Comparison of ENCODE assay signal across 8 mouse cellular contexts in the genomic region with DNA sequence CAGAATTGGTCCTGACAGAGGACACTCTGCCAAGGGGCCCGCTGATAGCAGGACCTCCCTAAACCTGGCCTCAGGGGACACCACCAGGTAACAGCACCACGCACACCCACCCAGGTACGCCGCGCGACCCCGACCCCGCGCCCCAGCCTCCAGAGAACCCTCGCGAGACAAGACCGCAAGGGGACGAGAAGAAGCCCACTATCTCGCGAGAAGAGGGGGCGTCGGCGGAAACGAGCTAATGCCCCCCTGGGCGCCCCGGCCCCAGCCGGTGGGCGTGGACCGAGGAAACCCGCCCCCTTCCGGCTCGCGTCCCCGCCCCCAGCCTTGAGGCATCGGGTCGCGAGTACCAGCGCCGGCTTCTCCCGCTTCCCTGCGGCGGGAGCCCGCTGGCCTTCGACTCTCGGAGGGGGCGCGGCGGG. TPM values are rescaled to one million over a fixed set of nuclear protein-coding genes. Genes with fewer than 3 reads are reported as not detected.
DNase-seq lines count a peak whose midpoint lies in the region; ATAC-seq and TF ChIP-seq lines count a peak whose summit lies in the region.

TSS of gene Casc4 (plus strand) at position 339 of the 419 bp plus-strand sequence.

- H3K4me1 ChIP-seq in bone marrow, adult 2 months (ENCODE audit: control insufficient read depth, insufficient read depth, low read length): no peaks in the 10 kb centered on the region; the same call in 1 of the 2 replicates
- peaks cover 15% of the 10 kb centered on the region for H3K4me1 ChIP-seq in embryonic facial prominence, embryonic 15.5 days
- peaks cover 5% of the 10 kb centered on the region for H3K4me1 ChIP-seq in heart, embryonic 12.5 days (replicated peaks)
- peaks cover 7% of the 10 kb centered on the region; the same call in 1 of the 2 replicates for H3K4me1 ChIP-seq in kidney, embryonic 16.5 days (ENCODE audit: insufficient read depth, low read length)
- H3K4me1 ChIP-seq in liver, adult 2 months (ENCODE audit: control insufficient read depth, insufficient read depth, low read length): peaks cover 13% of the 10 kb centered on the region

- no peaks in the 10 kb centered on the region for H3K9me3 ChIP-seq in embryonic facial prominence, embryonic 15.5 days (replicated peaks)
- no peaks in the 10 kb centered on the region for H3K9me3 ChIP-seq in heart, embryonic 12.5 days (replicated peaks)
- H3K9me3 ChIP-seq in kidney, embryonic 16.5 days (ENCODE audit: low read length): no peaks in the 10 kb centered on the region

- H3K36me3 ChIP-seq in embryonic facial prominence, embryonic 15.5 days: no peaks in the 10 kb centered on the region
- H3K36me3 ChIP-seq in heart, embryonic 12.5 days: peaks cover 4% of the 10 kb centered on the region; the same call in 1 of the 2 replicates
- H3K36me3 ChIP-seq in kidney, embryonic 16.5 days (ENCODE audit: insufficient read depth, low read length): no peaks in the 10 kb centered on the region
- H3K36me3 ChIP-seq in liver, adult 2 months (ENCODE audit: control insufficient read depth, insufficient read depth, low read length): no peaks in the 10 kb centered on the region
- no peaks in the 10 kb centered on the region for H3K36me3 ChIP-seq in splenic B cell, adult 2 months (ENCODE audit: control insufficient read depth, insufficient read depth, low read length, poor library complexity, severe bottlenecking)

- ATAC-seq in embryonic facial prominence, embryonic 15.5 days (ENCODE audit: insufficient number of reproducible peaks, low FRiP score, low TSS enrichment, low read depth): peak; percentile 97
- peak; percentile 96 for ATAC-seq in heart, embryonic 12.5 days (ENCODE audit: insufficient number of reproducible peaks, low FRiP score)
- ATAC-seq in kidney, embryonic 16.5 days (ENCODE audit: low FRiP score, low TSS enrichment): peak; percentile 98

- H3K4me3 ChIP-seq in bone marrow, adult 2 months (replicated peaks; ENCODE audit: control insufficient read depth, low read depth, low read length): peak within 1 kb of the TSS; percentile 82
- peak within 1 kb of the TSS; percentile 74 for H3K4me3 ChIP-seq in embryonic facial prominence, embryonic 15.5 days (replicated peaks)
- H3K4me3 ChIP-seq in heart, embryonic 12.5 days: peak within 1 kb of the TSS; percentile 64
- peak within 1 kb of the TSS; percentile 89 for H3K4me3 ChIP-seq in kidney, embryonic 16.5 days (ENCODE audit: low read length)
- H3K4me3 ChIP-seq in liver, adult 2 months (ENCODE audit: insufficient read depth, low read depth, low read length): peak within 1 kb of the TSS; percentile 87

- no peaks in the 10 kb centered on the region for H3K27me3 ChIP-seq in embryonic facial prominence, embryonic 15.5 days
- H3K27me3 ChIP-seq in heart, embryonic 12.5 days (replicated peaks): no peaks in the 10 kb centered on the region
- no peaks in the 10 kb centered on the region for H3K27me3 ChIP-seq in kidney, embryonic 16.5 days (ENCODE audit: insufficient read depth, low read length)
- H3K27me3 ChIP-seq in liver, adult 2 months (ENCODE audit: control insufficient read depth, insufficient read depth, low read length): peaks cover 8% of the 10 kb centered on the region; the same call in 1 of the 2 replicates
- H3K27me3 ChIP-seq in splenic B cell, adult 2 months (ENCODE audit: control insufficient read depth, insufficient read depth, low read length, poor library complexity, severe bottlenecking): no peaks in the 10 kb centered on the region

- 1% methylated on average over 43 of the region's 43 CpGs for WGBS in bone marrow, adult 2 months
- WGBS in embryonic facial prominence, embryonic 15.5 days: 2% methylated on average over 43 of the region's 43 CpGs
- under 1% methylated on average over 43 of the region's 43 CpGs for WGBS in heart, embryonic 12.5 days
- WGBS in kidney, embryonic 16.5 days: under 1% methylated on average over 39 of the region's 43 CpGs
- under 1% methylated on average over 43 of the region's 43 CpGs for WGBS in liver, adult 2 months

- DNase-seq in A20 (ENCODE audit: low read depth, low spot score): peak; percentile 94
- DNase-seq in liver, adult 2 months (ENCODE audit: extremely low read depth, low read depth, low spot score): no peak
- DNase-seq in naive thymus-derived CD4-positive, alpha-beta T cell, adult 2 months (ENCODE audit: low read depth): peak; percentile 91
- peak; percentile 90 for DNase-seq in splenic B cell, adult 2 months (ENCODE audit: low read depth, low spot score)

- peak within 1 kb of the TSS; percentile 48; the same call in 1 of the 2 replicates for H3K27ac ChIP-seq in bone marrow, adult 2 months (ENCODE audit: control insufficient read depth, insufficient read depth, low read depth, low read length, poor library complexity)
- H3K27ac ChIP-seq in embryonic facial prominence, embryonic 15.5 days (replicated peaks): peak within 1 kb of the TSS; percentile 77
- peak within 1 kb of the TSS; percentile 61 for H3K27ac ChIP-seq in heart, embryonic 12.5 days (ENCODE audit: poor library complexity, severe bottlenecking)
- H3K27ac ChIP-seq in kidney, embryonic 16.5 days (ENCODE audit: low read length): peak within 1 kb of the TSS; percentile 51
- H3K27ac ChIP-seq in liver, adult 2 months (replicated peaks; ENCODE audit: insufficient read depth, low read depth, low read length): no peak within 1 kb of the TSS

- no peaks in the 10 kb centered on the region for H3K79me2 ChIP-seq in liver, adult 2 months (ENCODE audit: control insufficient read depth, insufficient read depth, low read length)

- H3K9ac ChIP-seq in embryonic facial prominence, embryonic 15.5 days: peak within 1 kb of the TSS; percentile 64
- peak within 1 kb of the TSS; percentile 84 for H3K9ac ChIP-seq in heart, embryonic 12.5 days
- peak within 1 kb of the TSS; percentile 90 for H3K9ac ChIP-seq in kidney, embryonic 16.5 days (replicated peaks; ENCODE audit: low read length)
- H3K9ac ChIP-seq in liver, adult 2 months (ENCODE audit: low read depth, low read length): peak within 1 kb of the TSS; percentile 74

- TF ChIP-seq POLR2A in bone marrow, adult 2 months (IDR thresholded peaks at IDR 0.05; ENCODE audit: borderline replicate concordance, control insufficient read depth, low read depth, low read length): no peak; the same call in 1 of the 2 replicates
- TF ChIP-seq POLR2A in liver, adult 2 months (IDR thresholded peaks at IDR 0.05; ENCODE audit: extremely low read depth, insufficient read depth, low read length): no peak

- H3K4me2 ChIP-seq in embryonic facial prominence, embryonic 15.5 days (replicated peaks): peak within 1 kb of the TSS; percentile 84
- H3K4me2 ChIP-seq in heart, embryonic 12.5 days: peak within 1 kb of the TSS; percentile 82
- peak within 1 kb of the TSS; percentile 87 for H3K4me2 ChIP-seq in kidney, embryonic 16.5 days (replicated peaks; ENCODE audit: low read depth, low read length)

- no peak for TF ChIP-seq CTCF in bone marrow, adult 2 months (IDR thresholded peaks at IDR 0.05; ENCODE audit: control insufficient read depth, insufficient read depth, low read length)
- TF ChIP-seq CTCF in liver, adult 2 months (IDR thresholded peaks at IDR 0.05; ENCODE audit: low read depth, low read length): no peak

RNA-seq across cellular contexts. Expression of gene Casc4, which starts in this region (rescaled TPM):
- polyA plus RNA-seq in bone marrow, adult 2 months (2011; ENCODE audit: insufficient read depth, insufficient read length, low replicate concordance, missing spikeins): 0.92 and 7.7 TPM in 2 replicates
- polyA plus RNA-seq in embryonic facial prominence, embryonic 15.5 days (2015; fragmentation: Nextera tagmentation; extraction: Ambion mirVana): 23.2 and 24.4 TPM in 2 replicates
- 17.5 and 21.2 TPM in 2 replicates for polyA plus RNA-seq in heart, embryonic 12.5 days (2016; fragmentation: Nextera tagmentation; extraction: Ambion mirVana)
- polyA plus RNA-seq in kidney, embryonic 16.5 days (2015; fragmentation: Nextera tagmentation; extraction: Ambion mirVana): 15.0 and 20.2 TPM in 2 replicates
- total RNA-seq in liver, adult 2 months (2014; rRNA removed): 5.1 TPM in 2 replicates
- 0.60 and 0.61 TPM in 2 replicates for polyA plus RNA-seq in liver, adult 2 months (2012; rRNA removed)
